Mouse (Mus musculus) c-Kit-positive CD71-positive TER-119-positive erythroid progenitor cells, embryonic 14.5 days (primary cell): ENCODE results near the gene Ttc28.

ENCODE experiments used
- DNase-seq: peaks from one replicate; pipeline ENCODE4 v3.0.0-alpha.2; 2013; ENCODE audit warnings: low spot score

Gene Ttc28

GRCm38 (mm10) chr5:111213935-111214450 is 334.4 kb downstream of the Ttc28 start:
- DNase-seq = no peak

DNA sequence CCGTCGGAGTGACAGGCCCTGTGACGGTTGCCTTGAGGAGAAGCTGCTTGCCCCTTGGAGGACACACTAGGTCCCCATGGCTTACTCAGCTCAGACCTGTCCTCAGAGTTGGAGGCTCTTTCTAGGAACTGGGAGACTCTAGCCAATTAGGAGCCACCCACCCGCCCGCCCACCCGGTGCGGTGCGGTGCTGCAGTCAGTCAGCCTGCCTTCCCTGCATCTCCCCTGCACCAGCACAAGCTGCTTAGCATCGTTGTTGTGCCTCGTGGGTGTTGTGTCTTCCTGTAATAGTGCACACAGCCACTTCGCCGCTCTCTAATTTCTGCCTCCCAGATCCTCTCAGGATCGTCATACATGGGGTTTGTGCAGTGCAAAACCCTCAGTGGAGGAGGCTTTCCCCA is 335.3 kb downstream of the Ttc28 start:
- no peak for DNase-seq

- DNase-seq = no peak
Observed at GRCm38 (mm10) chr5:111215722-111216121, 336.1 kb downstream of the Ttc28 start.

- DNase-seq = no peak
Observed at GRCm38 (mm10) chr5:111216166-111216565, 336.6 kb downstream of the Ttc28 start.

DNA sequence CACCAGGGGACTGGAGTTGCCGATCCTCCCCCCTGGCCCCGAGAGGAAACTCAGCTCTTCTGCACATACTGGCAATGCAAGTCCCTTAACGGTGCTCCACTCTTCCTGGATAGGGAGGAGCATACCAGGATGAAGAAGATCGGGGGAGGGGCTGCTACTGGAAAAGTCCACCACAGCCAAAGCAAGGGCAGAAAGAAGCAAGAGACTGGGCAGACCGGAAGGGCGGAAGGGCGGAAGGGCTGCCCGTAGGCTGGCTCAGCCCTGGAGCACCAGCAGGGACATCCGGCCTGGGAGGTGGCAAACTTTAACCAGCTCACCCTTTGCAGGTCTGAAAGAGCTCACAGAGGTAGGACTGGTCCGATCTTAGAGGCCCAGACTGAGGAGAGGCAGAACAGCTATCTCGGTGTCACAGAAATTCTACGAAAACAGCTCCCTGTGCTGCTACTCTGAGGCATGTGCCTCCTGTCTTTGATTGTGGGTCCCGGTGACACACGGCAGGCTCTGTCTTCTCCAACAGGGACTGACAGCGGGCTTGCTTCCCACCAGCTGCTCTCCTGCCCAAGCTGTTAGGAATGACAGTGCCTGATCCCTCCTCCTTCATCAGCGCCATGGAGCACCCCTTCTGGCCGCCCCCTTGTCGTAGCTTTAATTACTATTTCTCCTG is 338.0 kb downstream of the Ttc28 start:
- DNase-seq = no peak

GRCm38 (mm10) chr5:111218111-111218891 is 338.7 kb downstream of the Ttc28 start:
- no peak for DNase-seq

GRCm38 (mm10) chr5:111218998-111219397 is 339.4 kb downstream of the Ttc28 start:
- no peak for DNase-seq

DNA sequence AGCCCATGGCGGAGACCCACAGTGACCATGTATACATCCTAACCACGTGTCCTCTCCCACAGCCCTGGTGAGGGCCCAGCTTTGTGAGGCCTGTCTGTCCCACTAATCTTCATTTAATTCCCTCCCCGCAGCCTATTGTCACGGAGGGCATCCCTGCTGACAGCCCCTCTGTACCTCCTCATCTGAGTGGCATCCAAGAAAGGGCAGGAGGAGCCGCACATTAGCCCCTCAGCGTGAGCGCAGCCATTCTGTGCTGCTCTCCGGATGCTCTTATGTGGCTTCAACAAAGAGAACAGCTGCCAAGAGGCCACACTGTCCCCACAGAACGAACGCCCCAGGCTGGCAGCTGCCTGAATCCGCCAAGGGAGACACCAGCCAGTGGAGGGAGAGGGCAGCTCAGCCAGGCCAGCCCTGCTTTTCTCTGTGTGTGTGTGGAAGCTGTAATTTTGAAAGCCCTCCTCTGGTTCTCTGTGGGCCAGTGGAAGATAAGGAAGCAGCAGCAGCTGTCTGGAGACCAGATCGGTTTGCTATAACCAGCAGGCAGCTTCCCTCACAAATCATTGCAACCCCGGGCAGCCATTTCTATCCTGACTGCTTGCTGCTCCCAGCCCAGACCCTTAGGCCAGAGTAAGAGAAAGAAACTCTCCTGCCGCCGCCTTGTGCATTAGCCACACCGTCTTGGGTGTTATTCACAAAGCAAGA is 341.2 kb downstream of the Ttc28 start:
- no peak for DNase-seq

- DNase-seq = peak; percentile 3
Observed at GRCm38 (mm10) chr5:111222820-111223219, 343.2 kb downstream of the Ttc28 start.

DNA sequence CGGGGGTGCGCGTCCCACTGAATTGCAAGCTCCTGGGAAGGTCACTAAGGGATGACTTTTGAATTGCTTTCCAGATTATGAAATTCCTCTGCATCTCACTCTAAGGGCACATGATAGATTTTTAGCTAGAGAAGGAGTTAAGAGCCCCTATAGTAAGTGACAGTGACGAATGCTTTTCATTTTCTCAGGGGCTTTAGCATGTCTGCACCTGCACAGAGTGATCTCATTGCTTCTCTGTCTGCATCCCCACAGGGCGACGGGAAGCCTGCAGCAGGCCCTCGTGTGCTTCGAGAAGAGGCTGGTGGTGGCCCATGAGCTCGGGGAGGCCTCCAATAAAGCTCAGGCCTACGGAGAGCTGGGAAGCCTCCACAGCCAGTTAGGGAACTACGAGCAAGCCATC is 345.7 kb downstream of the Ttc28 start:
- DNase-seq = no peak

GRCm38 (mm10) chr5:111226486-111226885 is 346.9 kb downstream of the Ttc28 start:
- no peak for DNase-seq

DNA sequence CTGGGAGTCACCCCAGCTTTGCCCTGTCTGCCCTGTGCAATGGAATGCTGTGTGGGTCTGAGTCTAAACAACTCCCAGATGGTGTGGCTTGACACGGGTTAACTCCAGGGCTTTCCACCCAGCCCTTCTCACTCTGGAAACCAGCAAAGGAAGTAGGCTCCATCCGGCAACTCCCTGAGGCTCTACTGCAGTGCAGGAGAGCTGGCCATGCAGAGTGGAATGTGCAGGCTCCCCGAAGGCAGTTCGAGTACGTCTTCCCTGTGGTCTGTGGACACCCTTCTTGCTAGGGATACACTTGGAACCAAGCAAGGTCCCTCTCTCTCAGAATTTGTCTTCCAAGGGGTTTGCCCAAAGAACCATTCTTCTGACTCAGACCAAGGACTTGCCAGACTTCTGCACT is 348.2 kb downstream of the Ttc28 start:
- DNase-seq = no peak

GRCm38 (mm10) chr5:111228302-111229040 is 348.9 kb downstream of the Ttc28 start:
- DNase-seq = no peak

- DNase-seq = no peak
Observed at GRCm38 (mm10) chr5:111229041-111229394, 349.4 kb downstream of the Ttc28 start.

- DNase-seq = no peak
Observed at GRCm38 (mm10) chr5:111229671-111230070, 350.1 kb downstream of the Ttc28 start.

GRCm38 (mm10) chr5:111231044-111231443 is 351.4 kb downstream of the Ttc28 start:
- DNase-seq = no peak

DNA sequence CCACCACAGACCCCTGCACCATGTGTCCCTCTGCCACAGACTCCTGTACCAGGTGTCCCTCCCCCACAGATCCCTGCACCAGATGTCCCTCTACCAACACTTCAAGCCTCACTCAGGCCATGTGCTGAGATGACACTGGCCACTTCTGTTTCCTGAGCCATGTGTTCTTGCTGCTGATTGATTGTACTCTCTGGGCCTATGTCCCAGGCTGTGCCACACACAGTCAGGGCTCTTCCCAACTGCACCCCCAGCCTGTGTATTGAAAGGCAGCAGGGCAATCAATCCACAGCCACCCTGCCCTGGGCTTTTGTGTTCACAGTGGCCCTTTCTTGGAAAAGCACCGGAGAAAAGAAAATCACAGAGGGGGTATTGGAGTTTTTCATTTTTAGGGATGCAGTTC is 352.2 kb downstream of the Ttc28 start:
- DNase-seq = no peak

DNA sequence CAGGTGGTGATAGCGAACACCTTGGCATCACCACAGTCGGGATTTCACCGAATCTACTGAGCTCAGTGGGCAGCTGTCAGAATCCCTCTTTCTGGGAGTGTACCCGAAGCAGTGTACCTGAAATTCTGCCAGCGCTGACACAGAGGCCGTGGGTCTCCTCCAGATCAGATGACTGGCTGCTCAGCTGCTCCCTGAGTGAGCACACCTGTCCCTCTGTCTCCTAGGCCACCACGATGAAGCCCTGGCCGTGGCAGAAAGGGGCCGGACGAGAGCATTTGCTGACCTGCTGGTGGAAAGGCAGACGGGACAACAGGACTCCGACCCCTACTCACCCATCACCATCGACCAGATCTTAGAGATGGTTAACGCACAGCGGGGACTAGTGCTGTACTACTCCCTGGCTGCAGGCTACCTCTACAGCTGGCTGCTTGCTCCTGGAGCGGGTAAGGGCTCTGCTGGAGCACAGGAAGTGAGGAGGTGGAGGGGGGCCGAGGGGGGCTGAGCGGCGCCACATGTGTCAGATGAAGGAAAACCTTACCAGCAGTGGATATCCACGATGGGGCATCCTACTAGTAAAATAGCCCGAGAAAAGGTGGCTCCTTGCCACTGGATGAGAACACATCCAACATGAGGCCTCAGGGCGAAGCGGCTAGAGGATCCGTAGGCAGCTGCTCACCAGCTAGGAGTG is 353.6 kb downstream of the Ttc28 start:
- DNase-seq = no peak

GRCm38 (mm10) chr5:111235131-111235530 is 355.5 kb downstream of the Ttc28 start:
- DNase-seq = no peak

- no peak for DNase-seq
Observed at GRCm38 (mm10) chr5:111237176-111237636, 357.6 kb downstream of the Ttc28 start.

- peak; percentile 63 for DNase-seq
Observed at GRCm38 (mm10) chr5:111239223-111239622, 359.6 kb downstream of the Ttc28 start.
